Mouse (Mus musculus) G1E (cell line): ENCODE data around the gene Vdr.

Source experiments
- CTCF ChIP-seq: IDR thresholded peaks from 2 replicates; pipeline ENCODE4 v1.5.1; 2012; ENCODE audit warnings: low read depth, low read length, inconsistent platforms, mixed read lengths
- GATA1 ChIP-seq: IDR thresholded peaks from 2 replicates; pipeline ENCODE4 v1.6.1; 2012; ENCODE audit warnings: borderline replicate concordance, low read length, inconsistent platforms, mixed read lengths
- POLR2AphosphoS5 ChIP-seq: IDR thresholded peaks from 2 replicates; pipeline ENCODE4 v1.6.1; 2012; ENCODE audit warnings: low read depth, low read length, inconsistent platforms; ENCODE audit not compliant: insufficient replicate concordance
- TAL1 ChIP-seq: conservative IDR thresholded peaks from 2 replicates; pipeline ENCODE4 v1.6.1; 2012; ENCODE audit warnings: low read depth, low read length, inconsistent platforms, mixed read lengths

GRCm38 (mm10) chr15:97838395-97838794 lies 72.0 kb downstream of the Vdr start:
- TF ChIP-seq CTCF: no peak
- no peak for TF ChIP-seq TAL1
- TF ChIP-seq GATA1: no peak
- TF ChIP-seq POLR2AphosphoS5: no peak
